Mouse (Mus musculus): ENCODE data around the gene Cbr3. TPM values are rescaled to one million over a fixed set of nuclear protein-coding genes. Genes with fewer than 3 reads are reported as not detected.

Gene Cbr3
- polyA plus RNA-seq, 1 experiment from 2014 or later: 0.63 TPM

GRCm38 (mm10) chr16:93707116-93707515 is 24.1 kb downstream of the Cbr3 start:
- 90% methylated on average over 7 of the region's 7 CpGs for WGBS
- no peak for DNase-seq (ENCODE audit: low spot score)
- Histone ChIP-seq H3K36me3 (ENCODE audit: control insufficient read depth, insufficient read depth, low read length) (no peaks in the 10 kb centered on the region), H3K9me3 (replicated peaks; ENCODE audit: control insufficient read depth, low read length) (no peaks in the 10 kb centered on the region), H3K4me2 (ENCODE audit: low read length) (no peak overlapping the region), H3K4me3 (ENCODE audit: low read depth, low read length) (no peak overlapping the region), H3K27me3 (replicated peaks; ENCODE audit: control insufficient read depth, insufficient read depth, low read length) (0 out of 2 replicates have a peak, but pooled peaks cover 3% of the 10 kb centered on the region), H3K4me1 (ENCODE audit: control insufficient read depth, insufficient read depth, low read length) (no peaks in the 10 kb centered on the region), H3K9ac (ENCODE audit: low read length) (no peak overlapping the region), H3K27ac (ENCODE audit: low read depth, low read length) (no peak overlapping the region)
- no peak for ATAC-seq

- Histone ChIP-seq H3K4me3 (ENCODE audit: low read depth, low read length) (no peak overlapping the region), H3K9me3 (replicated peaks; ENCODE audit: control insufficient read depth, low read length) (no peaks in the 10 kb centered on the region), H3K27ac (ENCODE audit: low read depth, low read length) (no peak overlapping the region), H3K4me2 (ENCODE audit: low read length) (no peak overlapping the region), H3K4me1 (ENCODE audit: control insufficient read depth, insufficient read depth, low read length) (peaks cover 6% of the 10 kb centered on the region), H3K36me3 (ENCODE audit: control insufficient read depth, insufficient read depth, low read length) (no peaks in the 10 kb centered on the region), H3K27me3 (replicated peaks; ENCODE audit: control insufficient read depth, insufficient read depth, low read length) (0 out of 2 replicates have a peak, but pooled peaks cover 3% of the 10 kb centered on the region), H3K9ac (ENCODE audit: low read length) (no peak overlapping the region)
- DNase-seq (ENCODE audit: low spot score): no peak
- no peak for ATAC-seq
- 86% methylated on average over 1 of the region's 1 CpGs for WGBS
Measured at GRCm38 (mm10) chr16:93709217-93709616, 26.2 kb downstream of the Cbr3 start.

- peak overlapping the region; percentile 80 for H3K4me3 ChIP-seq (ENCODE audit: low read depth, low read length)
- H3K4me1 ChIP-seq (ENCODE audit: control insufficient read depth, insufficient read depth, low read length): peaks cover 6% of the 10 kb centered on the region
- ATAC-seq (peak; percentile 38), DNase-seq (ENCODE audit: low spot score) (peak; percentile 85)
- H3K36me3 ChIP-seq (ENCODE audit: control insufficient read depth, insufficient read depth, low read length): no peaks in the 10 kb centered on the region
- WGBS: 1% methylated on average over 11 of the region's 11 CpGs
- no peaks in the 10 kb centered on the region for H3K9me3 ChIP-seq (replicated peaks; ENCODE audit: control insufficient read depth, low read length)
- H3K4me2 ChIP-seq (ENCODE audit: low read length): peak overlapping the region; percentile 85
- H3K27me3 ChIP-seq (replicated peaks; ENCODE audit: control insufficient read depth, insufficient read depth, low read length): 0 out of 2 replicates have a peak, but pooled peaks cover 3% of the 10 kb centered on the region
- no peak overlapping the region for H3K27ac ChIP-seq (ENCODE audit: low read depth, low read length)
- no peak overlapping the region for H3K9ac ChIP-seq (ENCODE audit: low read length)
Measured at GRCm38 (mm10) chr16:93710924-93711323, 27.9 kb downstream of the Cbr3 start.

- H3K27me3 ChIP-seq (replicated peaks; ENCODE audit: control insufficient read depth, insufficient read depth, low read length): 0 out of 2 replicates have a peak, but pooled peaks cover under 1% of the 10 kb centered on the region
- H3K4me2 ChIP-seq (ENCODE audit: low read length): peak within 1 kb of the TSS; percentile 85
Measured at GRCm38 (mm10) chr16:93711411-93712188, 28.6 kb downstream of the Cbr3 start, which contains the start of gene Dop1b. Dop1b (plus strand) TSS chr16:93711904.

GRCm38 (mm10) chr16:93712189-93712885 is 29.3 kb downstream of the Cbr3 start:
- DNase-seq (ENCODE audit: low spot score) (no peak), ATAC-seq (peak; percentile 57)
- WGBS: 12% methylated on average over 30 of the region's 31 CpGs
- Histone ChIP-seq H3K9me3 (replicated peaks; ENCODE audit: control insufficient read depth, low read length) (no peaks in the 10 kb centered on the region), H3K4me1 (ENCODE audit: control insufficient read depth, insufficient read depth, low read length) (peaks cover 6% of the 10 kb centered on the region), H3K9ac (ENCODE audit: low read length) (peak overlapping the region; percentile 83), H3K27me3 (replicated peaks; ENCODE audit: control insufficient read depth, insufficient read depth, low read length) (no peaks in the 10 kb centered on the region), H3K27ac (ENCODE audit: low read depth, low read length) (peak overlapping the region; percentile 70; the same call in 1 of the 2 replicates), H3K36me3 (ENCODE audit: control insufficient read depth, insufficient read depth, low read length) (no peaks in the 10 kb centered on the region; the same call in 1 of the 2 replicates), H3K4me3 (ENCODE audit: low read depth, low read length) (peak overlapping the region; percentile 80), H3K4me2 (ENCODE audit: low read length) (peak overlapping the region; percentile 85)

More at GRCm38 (mm10) chr16:93711411-93712188, 28.6 kb downstream of the Cbr3 start, which contains the start of gene Dop1b:
- WGBS: 1% methylated on average over 69 of the region's 77 CpGs
- Histone ChIP-seq H3K27ac (ENCODE audit: low read depth, low read length) (peak within 1 kb of the TSS; percentile 70; the same call in 1 of the 2 replicates), H3K9me3 (replicated peaks; ENCODE audit: control insufficient read depth, low read length) (no peaks in the 10 kb centered on the region), H3K4me3 (ENCODE audit: low read depth, low read length) (peak within 1 kb of the TSS; percentile 80), H3K36me3 (ENCODE audit: control insufficient read depth, insufficient read depth, low read length) (no peaks in the 10 kb centered on the region), H3K9ac (ENCODE audit: low read length) (peak within 1 kb of the TSS; percentile 83), H3K4me1 (ENCODE audit: control insufficient read depth, insufficient read depth, low read length) (peaks cover 6% of the 10 kb centered on the region)
- DNase-seq (ENCODE audit: low spot score): peak; percentile 97
- peak; percentile 91 for ATAC-seq

- H3K4me1 ChIP-seq (ENCODE audit: control insufficient read depth, insufficient read depth, low read length): peaks cover 6% of the 10 kb centered on the region
- no peaks in the 10 kb centered on the region; the same call in 1 of the 2 replicates for H3K36me3 ChIP-seq (ENCODE audit: control insufficient read depth, insufficient read depth, low read length)
- no peak overlapping the region for H3K27ac ChIP-seq (ENCODE audit: low read depth, low read length)
- H3K27me3 ChIP-seq (replicated peaks; ENCODE audit: control insufficient read depth, insufficient read depth, low read length): no peaks in the 10 kb centered on the region
- peak overlapping the region; percentile 85 for H3K4me2 ChIP-seq (ENCODE audit: low read length)
- WGBS: 77% methylated on average over 7 of the region's 7 CpGs
- DNase-seq (ENCODE audit: low spot score) (no peak), ATAC-seq (no peak)
- no peaks in the 10 kb centered on the region for H3K9me3 ChIP-seq (replicated peaks; ENCODE audit: control insufficient read depth, low read length)
- H3K9ac ChIP-seq (ENCODE audit: low read length): peak overlapping the region; percentile 83
- H3K4me3 ChIP-seq (ENCODE audit: low read depth, low read length): peak overlapping the region; percentile 80
Measured at GRCm38 (mm10) chr16:93712966-93713365, 30.0 kb downstream of the Cbr3 start.

- Histone ChIP-seq H3K9ac (ENCODE audit: low read length) (no peak overlapping the region; the same call in 1 of the 2 replicates), H3K27me3 (replicated peaks; ENCODE audit: control insufficient read depth, insufficient read depth, low read length) (no peaks in the 10 kb centered on the region), H3K4me2 (ENCODE audit: low read length) (no peak overlapping the region), H3K4me3 (ENCODE audit: low read depth, low read length) (no peak overlapping the region), H3K4me1 (ENCODE audit: control insufficient read depth, insufficient read depth, low read length) (peaks cover 6% of the 10 kb centered on the region), H3K36me3 (ENCODE audit: control insufficient read depth, insufficient read depth, low read length) (no peaks in the 10 kb centered on the region; the same call in 1 of the 2 replicates), H3K27ac (ENCODE audit: low read depth, low read length) (no peak overlapping the region), H3K9me3 (replicated peaks; ENCODE audit: control insufficient read depth, low read length) (no peaks in the 10 kb centered on the region)
- 15% methylated on average over 5 of the region's 5 CpGs for WGBS
- ATAC-seq: no peak
- DNase-seq (ENCODE audit: low spot score): no peak
Measured at GRCm38 (mm10) chr16:93714426-93714825, 31.4 kb downstream of the Cbr3 start.

GRCm38 (mm10) chr16:93715826-93716225 is 32.8 kb downstream of the Cbr3 start:
- no peaks in the 10 kb centered on the region for H3K27me3 ChIP-seq (replicated peaks; ENCODE audit: control insufficient read depth, insufficient read depth, low read length)
- H3K27ac ChIP-seq (ENCODE audit: low read depth, low read length): no peak overlapping the region
- H3K4me1 ChIP-seq (ENCODE audit: control insufficient read depth, insufficient read depth, low read length): peaks cover 6% of the 10 kb centered on the region
- H3K4me2 ChIP-seq (ENCODE audit: low read length): no peak overlapping the region
- 88% methylated on average over 6 of the region's 6 CpGs for WGBS
- no peaks in the 10 kb centered on the region; the same call in 1 of the 2 replicates for H3K36me3 ChIP-seq (ENCODE audit: control insufficient read depth, insufficient read depth, low read length)
- no peaks in the 10 kb centered on the region for H3K9me3 ChIP-seq (replicated peaks; ENCODE audit: control insufficient read depth, low read length)
- no peak for DNase-seq (ENCODE audit: low spot score)
- H3K4me3 ChIP-seq (ENCODE audit: low read depth, low read length): no peak overlapping the region
- ATAC-seq: no peak
- H3K9ac ChIP-seq (ENCODE audit: low read length): no peak overlapping the region

Data from forebrain, embryonic 14.5 days (tissue).